Comparison of ENCODE assay signal across 20 mouse cellular contexts in the genomic region with DNA sequence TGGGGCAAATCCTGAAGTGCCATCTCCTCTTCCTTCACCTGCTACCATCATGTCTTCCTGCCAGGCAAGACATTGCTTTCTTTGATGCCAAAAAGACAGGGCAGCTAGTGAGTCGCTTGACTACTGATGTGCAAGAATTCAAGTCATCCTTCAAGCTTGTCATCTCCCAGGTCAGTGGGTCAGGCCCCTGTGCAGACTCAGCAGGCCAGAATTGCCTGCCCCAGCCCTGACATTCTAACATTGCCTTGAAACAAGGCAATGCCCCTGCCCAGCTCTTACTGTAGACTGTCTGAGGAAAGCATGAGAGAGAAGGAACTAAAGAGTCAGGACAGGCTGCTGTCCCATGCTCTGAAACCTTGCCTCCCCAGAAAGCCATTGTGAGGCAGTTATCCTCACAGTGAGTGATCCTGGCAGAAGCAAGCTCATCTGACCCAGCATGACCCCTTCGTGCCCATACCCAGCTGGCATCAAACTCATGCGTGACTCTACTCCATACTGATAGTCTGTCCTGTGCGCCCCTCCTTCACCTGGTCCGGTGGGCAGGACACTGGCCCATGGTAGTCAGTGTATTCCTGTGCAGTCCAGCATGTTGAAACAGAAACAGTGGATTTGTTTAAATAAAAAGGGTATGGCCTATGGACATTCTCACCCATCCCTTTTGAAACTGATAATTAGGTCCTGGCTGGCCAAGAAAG. TPM values are rescaled to one million over a fixed set of nuclear protein-coding genes. Genes with fewer than 3 reads are reported as not detected.
DNase-seq lines count a peak whose midpoint lies in the region; ATAC-seq and TF ChIP-seq lines count a peak whose summit lies in the region.
"Had no signal": no experiment of that assay in that cellular context is flagged by ENCODE, and none has a peak within 500 bp of the region (broad histone marks: within the 10 kb centered on the region; RNA-seq: fewer than 3 reads in every experiment).

No protein-coding gene starts in this region.

- no peak overlapping the region for H3K4me3 ChIP-seq in midbrain, postnatal 0 days (ENCODE audit: low read depth, low read length)
- no peak overlapping the region for H3K4me3 ChIP-seq in midbrain, embryonic 13.5 days (replicated peaks)
- H3K4me3 ChIP-seq: embryonic facial prominence, embryonic 10.5 days; embryonic facial prominence, embryonic 12.5 days; forebrain, embryonic 13.5 days; forebrain, embryonic 15.5 days had no signal

- peak; percentile 28; the same call in 1 of the 2 replicates for ATAC-seq in midbrain, postnatal 0 days (ENCODE audit: low FRiP score)
- no peak for ATAC-seq in midbrain, embryonic 13.5 days
- ATAC-seq: activated CD4-positive, CD25-positive, alpha-beta regulatory T cell, adult 4 months; CD4-positive, CD25-positive, alpha-beta regulatory T cell, adult 4 months; forebrain, embryonic 15.5 days; Patski had no signal

- 95% methylated on average over 5 of the region's 5 CpGs for WGBS in midbrain, postnatal 0 days
- WGBS in midbrain, embryonic 13.5 days, result 89% methylated on average over 5 of the region's 5 CpGs

- no peak overlapping the region for H3K4me2 ChIP-seq in midbrain, postnatal 0 days (ENCODE audit: low read depth, low read length, poor library complexity, severe bottlenecking)
- H3K4me2 ChIP-seq in midbrain, embryonic 13.5 days (replicated peaks), result no peak overlapping the region
- H3K4me2 ChIP-seq: embryonic facial prominence, embryonic 12.5 days; forebrain, embryonic 13.5 days; forebrain, embryonic 15.5 days had no signal

- peak; percentile 91 for DNase-seq in heart, adult 11 months
- no peak for DNase-seq in heart, postnatal 4 days
- no peak for DNase-seq in midbrain, postnatal 0 days (ENCODE audit: low spot score)
- no peak for DNase-seq in left cerebral cortex, postnatal 25 days (ENCODE audit: low spot score in 2 of 2)
- DNase-seq: adrenal gland, postnatal 14 days; B cell, adult 2 months; cerebellum, adult 11-12 months; cerebellum, adult 2 months; forebrain, postnatal 0 days had no signal

- intact Hi-C loops in left cerebral cortex, postnatal 25 days (cut with DNase I), result no loop called here

- no peaks in the 10 kb centered on the region for H3K27me3 ChIP-seq in midbrain, postnatal 0 days (ENCODE audit: insufficient read depth, low read length)
- no peaks in the 10 kb centered on the region for H3K27me3 ChIP-seq in midbrain, embryonic 13.5 days
- H3K27me3 ChIP-seq: CH12.LX; embryonic facial prominence, embryonic 12.5 days; forebrain, embryonic 13.5 days; forebrain, embryonic 15.5 days; Patski had no signal

- no peaks in the 10 kb centered on the region for H3K9me3 ChIP-seq in midbrain, postnatal 0 days (ENCODE audit: low read length)
- no peaks in the 10 kb centered on the region for H3K9me3 ChIP-seq in midbrain, embryonic 13.5 days
- H3K9me3 ChIP-seq: embryonic facial prominence, embryonic 10.5 days; embryonic facial prominence, embryonic 12.5 days; forebrain, embryonic 13.5 days; forebrain, embryonic 15.5 days; G1E had no signal

- H3K36me3 ChIP-seq in midbrain, postnatal 0 days (ENCODE audit: insufficient read depth, low read length), result peaks cover 29% of the 10 kb centered on the region
- peaks cover 53% of the 10 kb centered on the region for H3K36me3 ChIP-seq in midbrain, embryonic 13.5 days

- no peaks in the 10 kb centered on the region for H3K4me1 ChIP-seq in midbrain, postnatal 0 days (ENCODE audit: insufficient read depth, low read length)
- no peaks in the 10 kb centered on the region for H3K4me1 ChIP-seq in midbrain, embryonic 13.5 days (replicated peaks)
- H3K4me1 ChIP-seq: embryonic facial prominence, embryonic 12.5 days; forebrain, embryonic 13.5 days; forebrain, embryonic 15.5 days had no signal

- H3K27ac ChIP-seq in midbrain, postnatal 0 days (ENCODE audit: low read depth, low read length), result no peak overlapping the region
- H3K27ac ChIP-seq in midbrain, embryonic 13.5 days, result no peak overlapping the region
- H3K27ac ChIP-seq: embryonic facial prominence, embryonic 10.5 days; embryonic facial prominence, embryonic 12.5 days; forebrain, embryonic 13.5 days; forebrain, embryonic 15.5 days had no signal

- H3K9ac ChIP-seq in midbrain, postnatal 0 days (replicated peaks; ENCODE audit: low read length, poor library complexity, severe bottlenecking), result no peak overlapping the region
- H3K9ac ChIP-seq in midbrain, embryonic 13.5 days (replicated peaks), result no peak overlapping the region
- H3K9ac ChIP-seq: embryonic facial prominence, embryonic 12.5 days; forebrain, embryonic 13.5 days; forebrain, embryonic 15.5 days; forebrain, postnatal 0 days had no signal

- TF ChIP-seq CTCF in midbrain, postnatal 0 days (IDR thresholded peaks at IDR 0.05), result no peak

RNA-seq across cellular contexts. Expression of a gene that starts 7.6 kb away (rescaled TPM):
- 10 to 100 TPM; 86.3 to 87.0 TPM for total RNA-seq in heart, postnatal 4 days (2021)
- total RNA-seq in midbrain, postnatal 0 days (2014; rRNA removed), result 65.8 and 71.7 TPM in 2 replicates
- polyA plus RNA-seq in midbrain, postnatal 0 days (2015; fragmentation: Nextera tagmentation; extraction: Ambion mirVana), result 42.4 and 51.6 TPM in 2 replicates
- 50.2 and 51.5 TPM in 2 replicates for polyA plus RNA-seq in midbrain, embryonic 13.5 days (2015; fragmentation: Nextera tagmentation; extraction: Ambion mirVana)
- 10 to 100 TPM; 41.3 to 54.2 TPM for total RNA-seq in left cerebral cortex, postnatal 25 days (2021)

RNA-seq across cellular contexts. Expression of a gene that starts 9.1 kb away (rescaled TPM):
- under 1 TPM; 0.45 to 0.83 TPM for total RNA-seq in heart, postnatal 4 days (2021)
- 6.7 and 7.4 TPM in 2 replicates for total RNA-seq in midbrain, postnatal 0 days (2014; rRNA removed)
- polyA plus RNA-seq in midbrain, postnatal 0 days (2015; fragmentation: Nextera tagmentation; extraction: Ambion mirVana), result 5.3 and 7.2 TPM in 2 replicates
- polyA plus RNA-seq in midbrain, embryonic 13.5 days (2015; fragmentation: Nextera tagmentation; extraction: Ambion mirVana), result 0.39 and 0.69 TPM in 2 replicates
- total RNA-seq in left cerebral cortex, postnatal 25 days (2021), result 1 to 10 TPM; 2.3 to 3.0 TPM

RNA-seq across cellular contexts. Expression of a gene that starts 12.1 kb away (rescaled TPM):
- under 1 TPM in 1 of 2 experiments, not detected in 1; 0.19 TPM for total RNA-seq in heart, postnatal 4 days (2021)
- 0.05 TPM in 1 of 2 replicates, not detected in the other for total RNA-seq in midbrain, postnatal 0 days (2014; rRNA removed)
- 0.29 and 0.59 TPM in 2 replicates for polyA plus RNA-seq in midbrain, postnatal 0 days (2015; fragmentation: Nextera tagmentation; extraction: Ambion mirVana)
- not detected in 2 replicates for polyA plus RNA-seq in midbrain, embryonic 13.5 days (2015; fragmentation: Nextera tagmentation; extraction: Ambion mirVana)
- total RNA-seq in left cerebral cortex, postnatal 25 days (2021), result under 1 TPM in 1 of 2 experiments, not detected in 1; 0.73 TPM
- total RNA-seq: adrenal gland, postnatal 14 days; forebrain, postnatal 0 days had no signal
- polyA plus RNA-seq: CD4-positive, CD25-positive, alpha-beta regulatory T cell, adult 4 months; forebrain, embryonic 11.5 days; forebrain, embryonic 13.5 days; G1E had no signal

RNA-seq across cellular contexts. Expression of a gene that starts 22.3 kb away (rescaled TPM):
- total RNA-seq in heart, postnatal 4 days (2021), result 10 to 100 TPM; 22.4 to 26.1 TPM
- total RNA-seq in midbrain, postnatal 0 days (2014; rRNA removed), result 96.5 and 104 TPM in 2 replicates
- polyA plus RNA-seq in midbrain, postnatal 0 days (2015; fragmentation: Nextera tagmentation; extraction: Ambion mirVana), result 168 and 182 TPM in 2 replicates
- 95.9 and 102 TPM in 2 replicates for polyA plus RNA-seq in midbrain, embryonic 13.5 days (2015; fragmentation: Nextera tagmentation; extraction: Ambion mirVana)
- total RNA-seq in left cerebral cortex, postnatal 25 days (2021), result 100 to 1,000 TPM; 132 TPM

RNA-seq across cellular contexts. Expression of a gene that starts 22.6 kb away (rescaled TPM):
- 10 to 100 TPM; 63.2 to 65.7 TPM for total RNA-seq in heart, postnatal 4 days (2021)
- total RNA-seq in midbrain, postnatal 0 days (2014; rRNA removed), result 35.7 and 42.1 TPM in 2 replicates
- polyA plus RNA-seq in midbrain, postnatal 0 days (2015; fragmentation: Nextera tagmentation; extraction: Ambion mirVana), result 11.5 and 11.8 TPM in 2 replicates
- polyA plus RNA-seq in midbrain, embryonic 13.5 days (2015; fragmentation: Nextera tagmentation; extraction: Ambion mirVana), result 20.1 and 25.4 TPM in 2 replicates
- total RNA-seq in left cerebral cortex, postnatal 25 days (2021), result 10 to 100 TPM; 28.5 to 33.2 TPM
